Mouse (Mus musculus) small intestine, adult 2 months (tissue): ENCODE measurements around the gene Atxn7.

Experiments
- CTCF ChIP-seq: fragments of 200-500 bp; IDR thresholded peaks from 2 replicates; pipeline ENCODE4 v1.5.1; 2012; ENCODE audit warnings: low read depth, mild to moderate bottlenecking, control low read depth, inconsistent platforms, low read length, moderate library complexity, mixed read lengths; ENCODE audit not compliant: insufficient replicate concordance, insufficient read length; ENCODE audit errors: extremely low read depth
- POLR2A ChIP-seq: fragments of 200-500 bp; IDR thresholded peaks from 2 replicates; pipeline ENCODE4 v1.6.1; 2012; ENCODE audit warnings: low read depth, mild to moderate bottlenecking, control low read depth, inconsistent platforms, low read length, moderate library complexity

GRCm38 (mm10) chr14:14110710-14111109 lies 149.5 kb downstream of the Atxn7 start:
- TF ChIP-seq POLR2A (no peak), CTCF (no peak)
